Mouse (Mus musculus) heart, postnatal 25 days (tissue): ENCODE results near the gene Jak1. TPM values are rescaled to one million over a fixed set of nuclear protein-coding genes. Genes with fewer than 3 reads are reported as not detected.

Experiments
- DNase-seq: peaks from one replicate; pipeline ENCODE4 v3.0.0; 2022; ENCODE audit warnings: low spot score
- intact Hi-C: fragments of 180-260 bp; cut with DNase I; formaldehyde crosslinking; loops from one replicate; pipeline ENCODE4 v1.15.1; 2025
- total RNA-seq, 2 experiments: library from RNA; stranded (reverse); gene quantifications; 2 replicates each; pipeline ENCODE4 v1.2.3; 2021

Gene Jak1
- total RNA-seq, 2 experiments from 2014 or later, result 82.4 to 86.7 TPM

GRCm38 (mm10) chr4:101165776-101166175 lies 99.3 kb downstream of the Jak1 start:
- intact Hi-C loops, result loop anchor here (5.0 kb wide), 2 partner anchors 102 to 292 kb away; partner anchors contain the start of gene Jak1
- DNase-seq, result no peak

GRCm38 (mm10) chr4:101164673-101165072 lies 100.4 kb downstream of the Jak1 start:
- intact Hi-C loops, result loop anchor here (5.0 kb wide), 2 partner anchors 103 to 293 kb away; partner anchors contain the start of gene Jak1
- no peak for DNase-seq

- intact Hi-C loops, result no loop called here
- DNase-seq, result no peak
These were observed 100.9 kb downstream of the Jak1 start for GRCm38 (mm10) chr4:101164189-101164588.

- intact Hi-C loops, result no loop called here
- DNase-seq, result no peak
These were observed 104.3 kb downstream of the Jak1 start for GRCm38 (mm10) chr4:101160821-101161220.

- intact Hi-C loops, result no loop called here
- no peak for DNase-seq
These were observed 105.8 kb downstream of the Jak1 start for GRCm38 (mm10) chr4:101159191-101159764.

- DNase-seq, result no peak
- intact Hi-C loops, result no loop called here
These were observed 106.8 kb downstream of the Jak1 start for GRCm38 (mm10) chr4:101158282-101158681.

GRCm38 (mm10) chr4:101157476-101157875 lies 107.6 kb downstream of the Jak1 start:
- no peak for DNase-seq
- intact Hi-C loops, result no loop called here

GRCm38 (mm10) chr4:101155541-101155940 lies 109.5 kb downstream of the Jak1 start:
- intact Hi-C loops, result no loop called here
- no peak for DNase-seq

- intact Hi-C loops, result loop anchor here (1.0 kb wide), 3 partner anchors 149 to 559 kb away; no protein-coding TSS in a partner anchor
- no peak for DNase-seq
These were observed 118.0 kb downstream of the Jak1 start for GRCm38 (mm10) chr4:101146891-101147655.

- DNase-seq, result no peak
- intact Hi-C loops, result loop anchor here (1.0 kb wide), 3 partner anchors 148 to 558 kb away; no protein-coding TSS in a partner anchor
These were observed 118.9 kb downstream of the Jak1 start for GRCm38 (mm10) chr4:101146047-101146745.

GRCm38 (mm10) chr4:101144790-101145189 lies 120.3 kb downstream of the Jak1 start:
- no peak for DNase-seq
- intact Hi-C loops, result no loop called here

- no peak for DNase-seq
- intact Hi-C loops, result no loop called here
These were observed 120.7 kb downstream of the Jak1 start for GRCm38 (mm10) chr4:101144361-101144760.

GRCm38 (mm10) chr4:101143901-101144300 lies 121.2 kb downstream of the Jak1 start:
- no peak for DNase-seq
- intact Hi-C loops, result no loop called here

- no peak for DNase-seq
- intact Hi-C loops, result no loop called here
These were observed 123.3 kb downstream of the Jak1 start for GRCm38 (mm10) chr4:101141768-101142167.

GRCm38 (mm10) chr4:101137975-101138374 lies 127.1 kb downstream of the Jak1 start:
- intact Hi-C loops, result no loop called here
- no peak for DNase-seq

- intact Hi-C loops, result no loop called here
These were observed 129.2 kb downstream of the Jak1 start for GRCm38 (mm10) chr4:101135909-101136308.

GRCm38 (mm10) chr4:101135013-101135412 lies 130.1 kb downstream of the Jak1 start:
- no peak for DNase-seq
- intact Hi-C loops, result no loop called here

More at GRCm38 (mm10) chr4:101135909-101136308, 129.2 kb downstream of the Jak1 start:
- no peak for DNase-seq

- no peak for DNase-seq
- intact Hi-C loops, result no loop called here
These were observed 144.1 kb downstream of the Jak1 start for GRCm38 (mm10) chr4:101121002-101121401.

GRCm38 (mm10) chr4:101107122-101107521 lies 158.0 kb downstream of the Jak1 start:
- DNase-seq, result no peak
- intact Hi-C loops, result no loop called here
